Mouse (Mus musculus) hindbrain, embryonic 10.5 days (tissue): ENCODE measurements around the gene Ssr2. TPM values are rescaled to one million over a fixed set of nuclear protein-coding genes. Genes with fewer than 3 reads are reported as not detected.
A peak's percentile ranks its signal among the peaks of the same experiment; 100 is the strongest.

Source experiments
- DNase-seq: peaks from one replicate; pipeline ENCODE4 v3.0.0-alpha.2; 2017; ENCODE audit warnings: low spot score
- H3K27ac ChIP-seq: fragments of 300-500 bp; sonication (generic); 2 replicates; pipeline ENCODE4 v1.5.1; 2016; ENCODE audit warnings: mild to moderate bottlenecking, moderate library complexity
- H3K27me3 ChIP-seq: fragments of 300-500 bp; sonication (generic); 2 replicates; pipeline ENCODE4 v1.6.1; 2016; ENCODE audit warnings: mild to moderate bottlenecking; ENCODE audit not compliant: poor library complexity, insufficient read depth, severe bottlenecking
- H3K36me3 ChIP-seq: fragments of 300-500 bp; sonication (generic); 2 replicates; pipeline ENCODE4 v1.6.1; 2016; ENCODE audit warnings: mild to moderate bottlenecking, moderate library complexity
- H3K4me1 ChIP-seq: fragments of 300-500 bp; sonication (generic); replicated peaks from 2 replicates; pipeline ENCODE4 v1.6.1; 2016; ENCODE audit warnings: mild to moderate bottlenecking
- H3K4me3 ChIP-seq: fragments of 300-500 bp; sonication (generic); 2 replicates; pipeline ENCODE4 v1.5.1; 2016; ENCODE audit warnings: mild to moderate bottlenecking, moderate library complexity
- H3K9me3 ChIP-seq: fragments of 300-500 bp; sonication (generic); 2 replicates; pipeline ENCODE4 v1.6.1; 2016; ENCODE audit warnings: mild to moderate bottlenecking, moderate library complexity
- WGBS: fragments of 180-500 bp; shearing (Covaris S2); methylation state at CpG from one replicate; pipeline ENCODE4 v1.1.7; 2016; 5-methylcytosine and 5-hydroxymethylcytosine counted together
- polyA plus RNA-seq: library from polyadenylated mRNA; unstranded; fragments of >200 nt; fragmentation: Nextera tagmentation; extraction: Ambion mirVana; gene quantifications from 2 replicates; pipeline ENCODE4 v1.2.1, GENCODE M21; 2016

Gene Ssr2
- polyA plus RNA-seq, 1 experiment from 2014 or later = 207 TPM

DNA sequence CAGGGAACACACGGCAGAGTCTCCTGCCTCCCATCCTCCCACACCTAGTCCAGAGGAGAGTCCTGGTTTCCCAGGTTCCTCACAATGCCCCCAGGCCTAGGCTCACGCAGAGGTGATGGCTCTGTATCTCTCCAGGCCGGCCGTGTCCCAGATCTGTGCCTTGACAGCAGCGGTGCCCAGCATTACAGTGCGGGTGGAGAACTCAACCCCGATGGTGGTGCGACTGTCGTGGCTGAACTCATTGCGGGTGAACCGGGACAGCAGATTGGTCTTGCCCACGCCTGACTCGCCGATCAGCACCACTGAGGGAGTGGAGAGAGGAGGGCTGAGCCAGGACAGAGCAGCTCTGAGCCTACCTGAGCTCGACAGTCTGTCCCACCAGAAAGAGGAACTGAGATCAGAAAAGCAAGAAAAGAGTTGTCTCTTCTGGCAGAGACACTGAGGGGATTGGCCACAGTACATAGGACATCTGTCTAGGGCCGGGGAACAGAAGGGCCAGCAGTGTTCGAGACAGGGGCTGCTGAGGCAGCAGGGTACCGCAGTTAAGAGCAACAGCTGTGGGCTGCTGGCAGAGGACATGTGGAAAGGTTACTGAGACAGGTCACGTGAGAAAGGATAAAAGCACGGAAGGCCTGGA lies 30.6 kb upstream of the Ssr2 start:
- Histone ChIP-seq H3K4me3 (no peak overlapping the region), H3K27ac (peak overlapping the region; percentile 60; the same call in 1 of the 2 replicates), H3K36me3 (peaks cover 21% of the 10 kb centered on the region), H3K9me3 (no peaks in the 10 kb centered on the region), H3K27me3 (no peaks in the 10 kb centered on the region), H3K4me1 (peaks cover 53% of the 10 kb centered on the region)
- no peak for DNase-seq
- WGBS = 66% methylated on average over 20 of the region's 20 CpGs

DNA sequence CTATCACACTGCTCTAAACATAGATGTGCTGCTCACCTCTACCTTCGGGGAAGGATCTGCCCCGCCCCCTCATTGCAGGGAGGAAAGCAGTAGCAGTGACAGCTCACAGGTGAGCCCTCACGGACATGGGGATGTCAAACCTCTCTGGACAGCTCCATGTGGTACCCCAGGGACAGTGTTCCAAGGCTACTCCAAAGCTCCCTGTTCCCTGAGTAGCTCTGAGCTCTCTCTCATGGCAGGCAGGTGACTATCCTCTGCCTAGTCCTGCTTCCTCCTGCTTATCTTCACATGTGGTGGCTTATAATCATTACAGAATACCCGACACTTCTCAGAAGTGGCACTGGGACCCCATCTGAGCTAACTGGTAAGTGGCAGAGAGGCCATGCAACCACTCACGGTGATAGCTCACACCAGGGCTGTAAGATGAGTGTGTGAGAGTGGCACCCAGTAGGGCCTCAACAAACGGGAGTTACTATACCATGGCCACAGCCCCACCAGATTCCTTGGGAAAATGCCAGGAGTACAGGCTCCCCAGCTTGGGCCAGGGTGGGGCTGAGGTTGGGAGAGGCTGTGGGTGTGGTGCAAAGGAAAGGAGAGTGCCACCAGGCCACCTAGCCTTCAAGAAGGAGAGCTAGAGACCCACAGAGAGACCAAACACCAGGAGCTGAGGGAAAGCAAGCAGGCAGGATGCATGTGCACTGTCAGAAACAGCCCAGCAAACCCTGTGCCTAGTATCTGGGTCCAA lies 28.8 kb upstream of the Ssr2 start:
- WGBS = 84% methylated on average over 6 of the region's 6 CpGs
- Histone ChIP-seq H3K4me1 (peaks cover 46% of the 10 kb centered on the region), H3K4me3 (no peak overlapping the region), H3K9me3 (no peaks in the 10 kb centered on the region), H3K27me3 (no peaks in the 10 kb centered on the region), H3K27ac (no peak overlapping the region), H3K36me3 (peaks cover 3% of the 10 kb centered on the region)
- no peak for DNase-seq

DNA sequence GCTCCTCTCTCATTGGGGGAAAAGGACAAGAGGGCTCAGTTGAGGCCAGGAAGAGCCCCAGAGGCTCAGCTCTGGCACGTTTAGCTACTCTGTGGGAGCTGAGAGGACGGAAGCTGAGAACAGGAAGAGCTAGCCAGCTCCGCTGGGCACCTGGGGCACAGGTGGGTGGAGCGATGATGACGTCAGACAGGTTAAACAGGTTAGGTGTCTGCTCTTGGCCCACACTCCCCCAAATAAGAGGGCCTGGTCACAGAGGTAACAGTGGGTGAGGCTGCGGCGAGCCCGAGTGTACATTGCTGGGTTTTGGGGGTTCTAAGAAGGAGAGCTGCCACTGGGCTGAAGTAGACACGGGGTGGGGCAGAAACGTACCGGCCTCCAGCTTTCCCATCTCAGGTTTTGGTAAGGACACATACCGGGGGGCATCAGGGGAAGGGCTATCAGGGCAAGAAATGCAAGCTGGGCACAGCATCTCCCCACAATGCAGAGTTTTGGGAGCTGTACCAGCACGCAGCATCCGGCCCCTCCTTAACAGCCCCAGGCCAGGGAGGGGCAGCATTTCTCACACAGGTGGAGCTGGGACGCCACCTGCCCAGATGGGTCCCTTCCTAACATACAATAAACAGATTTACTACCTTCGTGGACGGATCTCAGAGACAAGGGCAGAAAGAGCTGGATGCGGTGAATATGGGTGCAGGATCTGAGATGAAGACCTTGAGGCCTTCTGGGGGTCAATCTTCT lies 27.3 kb upstream of the Ssr2 start, which contains the start of gene Rab25:
Gene Rab25, minus strand, starts transcription at position 121 of the 738 bp plus-strand sequence.
- no peak for DNase-seq
- H3K4me3 ChIP-seq = peak within 1 kb of the TSS; percentile 6; the same call in 1 of the 2 replicates
- no peaks in the 10 kb centered on the region for H3K9me3 ChIP-seq
- H3K36me3 ChIP-seq = no peaks in the 10 kb centered on the region
- H3K27ac ChIP-seq = no peak within 1 kb of the TSS
- peaks cover 40% of the 10 kb centered on the region for H3K4me1 ChIP-seq
- 49% methylated on average over 18 of the region's 18 CpGs for WGBS
- no peaks in the 10 kb centered on the region for H3K27me3 ChIP-seq

DNA sequence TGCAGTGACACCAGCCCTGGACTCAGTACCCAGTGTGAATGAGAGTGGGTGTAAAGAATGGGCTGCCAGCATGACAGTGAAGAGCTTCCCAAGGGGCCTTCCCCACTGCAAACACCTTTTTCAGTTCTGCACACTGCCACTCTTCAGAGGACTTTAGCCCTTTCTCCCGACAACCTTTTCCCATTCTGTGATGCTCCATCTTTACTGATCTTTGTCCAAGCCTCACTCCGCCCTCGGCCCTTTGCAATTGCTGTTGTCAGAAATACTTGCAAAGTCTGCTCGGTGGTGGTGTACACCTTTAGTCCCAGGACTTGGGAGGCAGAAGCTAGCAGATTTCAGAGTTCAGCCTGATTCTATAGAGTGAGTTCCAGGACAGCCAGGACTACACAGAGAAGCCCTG lies 24.1 kb upstream of the Ssr2 start:
- peaks cover 16% of the 10 kb centered on the region for H3K36me3 ChIP-seq

DNA sequence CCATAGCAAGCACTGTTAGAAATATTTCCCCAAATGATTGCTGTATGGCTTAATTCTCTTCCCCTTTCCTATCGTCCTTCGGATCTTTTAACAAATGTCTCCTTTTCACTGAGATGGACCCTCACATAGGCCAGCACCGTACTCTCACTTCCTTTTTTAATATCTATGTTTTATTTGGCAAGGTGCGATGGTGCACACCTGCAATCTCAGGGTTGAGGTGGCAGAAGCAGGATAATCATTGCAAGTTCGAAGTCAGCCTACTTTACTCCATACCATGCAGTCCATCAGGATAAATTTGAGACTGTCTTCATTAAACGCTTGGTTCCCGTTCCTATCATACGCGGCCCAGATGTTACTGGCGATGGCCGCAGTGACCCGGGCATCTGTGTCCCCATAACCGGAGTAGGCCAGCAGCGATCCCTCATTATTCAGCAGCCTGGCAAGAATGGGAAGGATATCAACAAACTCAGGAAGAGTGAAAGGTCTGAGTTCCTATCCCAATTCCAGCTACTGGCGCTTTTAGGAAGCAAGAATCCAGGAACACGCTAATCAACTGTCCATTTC lies 23.5 kb upstream of the Ssr2 start:
- H3K4me3 ChIP-seq = peak overlapping the region; percentile 93
- no peak for DNase-seq
- peaks cover 48% of the 10 kb centered on the region for H3K4me1 ChIP-seq
- H3K27ac ChIP-seq = peak overlapping the region; percentile 98
- H3K27me3 ChIP-seq = no peaks in the 10 kb centered on the region
- no peaks in the 10 kb centered on the region for H3K9me3 ChIP-seq
- whole genome bisulfite sequencing = 28% methylated on average over 16 of the region's 16 CpGs
- peaks cover 21% of the 10 kb centered on the region for H3K36me3 ChIP-seq

More for the DNA sequence above, 24.1 kb upstream of the Ssr2 start:
- no peak for DNase-seq
- H3K9me3 ChIP-seq = no peaks in the 10 kb centered on the region
- no peaks in the 10 kb centered on the region for H3K27me3 ChIP-seq
- WGBS = 78% methylated on average over 4 of the region's 4 CpGs
- H3K4me3 ChIP-seq = peak overlapping the region; percentile 93
- H3K27ac ChIP-seq = no peak overlapping the region
- H3K4me1 ChIP-seq = peaks cover 49% of the 10 kb centered on the region

DNA sequence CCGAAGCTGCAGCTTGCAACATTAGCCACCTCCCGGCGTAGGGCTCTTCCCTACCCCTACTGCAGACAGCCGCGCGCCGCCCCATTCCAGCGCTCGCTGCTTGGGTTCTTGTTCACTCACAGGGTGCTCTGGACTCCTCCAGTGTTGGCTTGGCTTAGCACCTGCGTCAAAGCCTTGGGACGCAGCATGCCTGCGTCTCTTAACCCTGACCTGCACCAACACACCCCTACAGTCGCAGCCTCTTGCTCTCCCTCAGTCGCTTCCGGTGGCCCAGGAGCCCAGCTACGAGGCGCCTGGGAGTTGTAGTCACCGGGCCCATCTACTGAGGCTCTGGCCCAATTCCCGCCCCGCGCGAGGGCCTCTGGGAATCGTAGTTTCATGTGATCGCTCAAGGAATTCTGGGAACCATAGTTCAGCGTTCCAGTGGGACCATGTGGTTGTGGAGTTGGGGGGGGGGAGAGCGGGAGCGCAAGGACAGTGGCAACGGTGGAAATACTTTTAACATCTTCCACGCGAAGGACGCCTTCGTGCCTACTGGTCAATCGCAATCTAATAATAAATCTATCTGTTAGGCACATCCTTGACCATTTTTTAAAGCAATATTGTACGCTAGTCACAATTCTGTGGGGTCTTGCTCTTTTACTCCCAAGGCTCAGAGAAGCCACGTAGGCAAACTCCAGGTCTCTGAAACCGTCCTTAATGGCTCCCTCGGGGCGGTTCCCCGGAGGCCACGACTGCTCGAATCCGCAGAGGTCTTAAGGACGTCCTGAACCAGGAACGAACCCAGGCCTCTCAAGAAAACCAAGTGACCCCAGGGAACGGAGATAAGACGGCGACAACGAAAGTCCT lies 22.8 kb upstream of the Ssr2 start, which contains the start of gene Lamtor2:
Gene Lamtor2, minus strand, starts transcription at position 399 of the 849 bp plus-strand sequence.
- no peaks in the 10 kb centered on the region for H3K9me3 ChIP-seq
- H3K36me3 ChIP-seq = peaks cover 29% of the 10 kb centered on the region
- peaks cover 47% of the 10 kb centered on the region for H3K4me1 ChIP-seq
- WGBS = under 1% methylated on average over 48 of the region's 48 CpGs
- no peaks in the 10 kb centered on the region for H3K27me3 ChIP-seq
- H3K4me3 ChIP-seq = peak within 1 kb of the TSS; percentile 93
- peak; percentile 97 for DNase-seq
- H3K27ac ChIP-seq = peak within 1 kb of the TSS; percentile 98

DNA sequence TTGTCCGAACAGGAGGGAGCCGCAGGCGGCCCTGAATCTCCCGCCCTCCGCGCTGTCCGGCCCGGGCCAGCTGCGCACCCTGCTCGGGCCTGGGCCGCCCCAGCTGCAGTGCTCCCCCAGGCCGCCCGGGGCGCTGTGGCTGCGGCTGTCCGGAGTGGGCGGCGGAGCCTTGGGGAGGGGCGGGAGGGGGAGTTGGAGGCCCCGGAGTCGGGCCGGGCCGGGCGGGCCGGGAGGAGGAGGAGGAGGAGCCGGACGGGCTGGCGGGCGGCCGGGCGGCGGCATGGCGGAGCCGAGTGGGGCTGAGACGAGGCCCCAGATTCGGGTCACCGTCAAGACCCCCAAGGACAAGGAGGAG lies 22.2 kb upstream of the Ssr2 start, which contains the start of gene Ubqln4:
Gene Ubqln4, plus strand, starts transcription at position 234 of the 355 bp plus-strand sequence.
- peak within 1 kb of the TSS; percentile 93 for H3K4me3 ChIP-seq
- H3K9me3 ChIP-seq = no peaks in the 10 kb centered on the region
- H3K27ac ChIP-seq = peak within 1 kb of the TSS; percentile 98
- peak; percentile 93 for DNase-seq
- H3K27me3 ChIP-seq = no peaks in the 10 kb centered on the region
- under 1% methylated on average over 35 of the region's 37 CpGs for WGBS
- peaks cover 35% of the 10 kb centered on the region for H3K36me3 ChIP-seq
- H3K4me1 ChIP-seq = peaks cover 45% of the 10 kb centered on the region

DNA sequence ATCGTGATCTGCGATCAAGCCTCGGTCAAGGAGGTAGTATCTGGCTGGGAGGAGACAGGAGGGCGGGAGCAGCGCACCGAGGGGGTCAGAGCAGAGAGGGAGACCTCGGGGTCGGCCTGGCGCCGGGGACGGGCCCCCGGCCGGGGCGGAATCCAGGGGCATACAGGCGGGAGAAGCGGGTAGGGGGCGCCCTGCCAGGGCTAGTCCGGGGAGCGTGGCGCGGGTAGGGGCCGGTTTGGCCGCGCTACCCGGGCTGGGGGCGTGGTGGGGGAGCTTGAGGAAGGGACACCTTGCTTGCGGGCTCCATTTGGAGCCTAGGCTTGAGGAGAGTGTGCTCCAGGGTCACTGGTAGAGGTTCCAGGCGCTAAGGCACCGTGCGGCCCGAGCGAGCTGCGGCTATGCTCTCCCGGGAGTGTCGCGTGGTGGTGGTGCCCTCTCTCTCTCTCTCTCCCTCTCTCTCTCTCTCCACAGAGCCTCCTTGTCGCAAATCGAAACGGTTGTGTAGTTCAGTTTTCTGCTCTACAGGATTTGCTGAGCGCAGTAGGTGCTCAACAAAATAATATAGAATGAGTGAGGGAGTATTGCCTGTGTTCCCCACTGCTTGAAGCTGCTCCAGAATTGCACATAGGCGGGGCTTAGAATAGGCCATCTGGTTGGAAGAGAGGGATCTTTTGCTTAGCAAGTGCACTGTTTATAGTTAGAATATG lies 21.6 kb upstream of the Ssr2 start:
- Histone ChIP-seq H3K9me3 (no peaks in the 10 kb centered on the region), H3K27me3 (no peaks in the 10 kb centered on the region), H3K27ac (peak overlapping the region; percentile 98), H3K36me3 (peaks cover 40% of the 10 kb centered on the region), H3K4me1 (peaks cover 45% of the 10 kb centered on the region), H3K4me3 (peak overlapping the region; percentile 93)
- DNase-seq = no peak
- under 1% methylated on average over 41 of the region's 41 CpGs for WGBS

DNA sequence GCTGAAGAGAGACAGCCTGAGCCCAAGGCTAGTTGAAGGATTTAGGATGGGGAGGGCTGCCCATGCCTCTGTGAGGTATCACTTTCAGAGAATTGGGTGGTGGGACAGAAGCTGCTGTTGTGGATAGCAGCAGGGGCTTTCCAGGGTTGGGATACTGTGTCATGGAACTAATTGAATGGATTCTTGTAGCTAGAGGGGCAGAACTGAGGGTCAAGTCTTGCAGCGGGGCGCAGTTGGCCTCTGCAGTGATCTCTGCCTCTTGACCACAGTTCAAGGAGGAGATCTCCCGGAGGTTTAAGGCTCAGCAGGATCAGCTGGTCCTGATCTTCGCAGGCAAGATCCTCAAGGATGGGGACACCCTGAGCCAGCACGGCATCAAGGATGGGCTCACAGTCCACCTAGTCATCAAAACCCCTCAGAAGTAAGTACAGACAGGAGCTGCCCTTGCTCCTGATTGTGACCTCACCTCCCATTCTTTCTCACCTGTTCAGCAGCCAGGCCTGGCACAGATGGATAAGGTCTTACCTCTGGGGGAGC lies 20.5 kb upstream of the Ssr2 start:
- Histone ChIP-seq H3K9me3 (no peaks in the 10 kb centered on the region), H3K27ac (peak overlapping the region; percentile 57), H3K27me3 (no peaks in the 10 kb centered on the region), H3K4me3 (peak overlapping the region; percentile 93), H3K4me1 (peaks cover 45% of the 10 kb centered on the region), H3K36me3 (peaks cover 51% of the 10 kb centered on the region)
- DNase-seq = no peak
- WGBS = 84% methylated on average over 5 of the region's 5 CpGs

DNA sequence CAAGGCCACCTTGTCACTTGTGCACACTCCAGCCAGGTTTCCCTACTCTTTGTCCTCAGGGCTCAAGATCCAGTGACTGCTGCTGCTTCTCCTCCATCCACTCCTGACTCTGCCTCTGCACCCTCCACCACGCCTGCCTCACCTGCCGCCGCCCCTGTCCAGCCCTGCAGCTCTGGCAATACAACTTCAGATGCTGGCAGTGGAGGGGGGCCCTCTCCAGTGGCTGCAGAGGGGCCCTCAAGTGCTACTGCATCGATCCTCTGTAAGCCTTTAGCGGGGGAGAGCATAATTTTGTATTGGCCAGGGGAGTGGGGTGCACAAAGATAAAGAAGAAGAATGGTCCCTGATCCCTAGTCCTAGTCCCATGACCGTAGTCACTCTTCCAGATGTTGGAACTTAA lies 19.9 kb upstream of the Ssr2 start:
- Histone ChIP-seq H3K27ac (no peak overlapping the region; the same call in 1 of the 2 replicates), H3K4me3 (peak overlapping the region; percentile 93), H3K4me1 (peaks cover 42% of the 10 kb centered on the region), H3K36me3 (peaks cover 57% of the 10 kb centered on the region), H3K9me3 (no peaks in the 10 kb centered on the region), H3K27me3 (no peaks in the 10 kb centered on the region)
- no peak for DNase-seq
- WGBS = 98% methylated on average over 6 of the region's 6 CpGs

DNA sequence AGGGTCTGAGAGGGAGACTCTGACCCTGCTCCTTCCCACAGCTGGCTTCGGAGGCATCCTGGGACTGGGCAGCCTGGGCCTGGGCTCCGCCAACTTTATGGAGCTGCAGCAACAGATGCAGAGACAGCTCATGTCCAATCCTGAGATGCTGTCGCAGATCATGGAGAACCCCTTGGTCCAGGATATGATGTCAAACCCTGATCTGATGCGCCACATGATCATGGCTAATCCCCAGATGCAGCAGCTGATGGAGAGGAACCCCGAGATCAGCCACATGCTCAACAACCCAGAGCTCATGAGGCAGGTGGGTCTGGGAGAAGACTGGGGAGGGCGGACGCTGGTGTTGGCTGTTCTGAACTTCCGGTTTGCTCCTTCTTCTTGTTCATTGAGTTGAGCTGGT lies 19.1 kb upstream of the Ssr2 start:
- peaks cover 38% of the 10 kb centered on the region for H3K4me1 ChIP-seq
- H3K36me3 ChIP-seq = peaks cover 66% of the 10 kb centered on the region
- no peaks in the 10 kb centered on the region for H3K9me3 ChIP-seq
- no peak overlapping the region for H3K27ac ChIP-seq
- 95% methylated on average over 8 of the region's 8 CpGs for WGBS
- H3K4me3 ChIP-seq = no peak overlapping the region
- H3K27me3 ChIP-seq = no peaks in the 10 kb centered on the region
- DNase-seq = no peak
